Mouse (Mus musculus): ENCODE data around the gene Angel2.

Angel2 gene

GRCm38 (mm10) chr1:190980470-190980869 lies 55.6 kb downstream of the Angel2 start:
- DNase-seq (ENCODE audit: low spot score): no peak

- DNase-seq (ENCODE audit: low spot score): no peak
These were observed 56.5 kb downstream of the Angel2 start for GRCm38 (mm10) chr1:190981412-190981811.

- no peak for DNase-seq (ENCODE audit: low spot score)
These were observed 64.6 kb downstream of the Angel2 start for GRCm38 (mm10) chr1:190989437-190990082.

- DNase-seq (ENCODE audit: low spot score): peak; percentile 43
These were observed 70.6 kb downstream of the Angel2 start for GRCm38 (mm10) chr1:190995548-190995947.

GRCm38 (mm10) chr1:190996346-190996877 lies 71.5 kb downstream of the Angel2 start:
- DNase-seq (ENCODE audit: low spot score): no peak

All from ovary, postnatal 14 days (tissue).